Mouse (Mus musculus) cerebellum, adult 2 months (tissue): ENCODE measurements around the gene Ide.

Source experiments
- CTCF ChIP-seq: fragments of 200-500 bp; IDR thresholded peaks from 2 replicates; pipeline ENCODE4 v1.5.1; 2011; ENCODE audit warnings: low read depth, mild to moderate bottlenecking, control low read depth, low read length, moderate library complexity, borderline replicate concordance; ENCODE audit not compliant: insufficient read depth
- POLR2A ChIP-seq: fragments of 200-500 bp; IDR thresholded peaks from 2 replicates; pipeline ENCODE4 v1.6.1; 2011; ENCODE audit warnings: low read length, control low read depth, borderline replicate concordance; ENCODE audit not compliant: insufficient read depth

DNA sequence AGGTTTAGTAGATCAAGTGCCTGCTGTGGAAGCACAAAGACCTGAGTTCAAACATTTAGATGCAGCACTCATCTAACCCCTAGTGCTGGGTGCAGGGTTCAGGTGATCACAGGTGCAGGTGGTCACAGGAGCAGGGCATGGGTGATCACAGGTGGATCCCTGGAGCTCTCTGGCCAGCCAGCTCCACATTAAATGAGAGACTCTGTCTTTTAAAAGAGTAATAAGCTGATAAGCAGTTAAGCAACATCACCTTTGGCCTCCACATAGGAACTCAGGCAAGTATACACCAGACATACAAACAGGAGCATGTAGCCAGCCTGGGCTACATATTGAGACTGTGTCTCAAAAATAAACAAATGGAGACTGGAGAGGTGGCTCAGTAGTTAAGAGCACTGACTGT is 11.3 kb upstream of the Ide start:
- no peak for TF ChIP-seq POLR2A
- TF ChIP-seq CTCF, result no peak
